Mouse (Mus musculus) midbrain, embryonic 13.5 days (tissue): ENCODE measurements around the gene Tbl1x. TPM values are rescaled to one million over a fixed set of nuclear protein-coding genes. Genes with fewer than 3 reads are reported as not detected.

Source experiments
- ATAC-seq: fragments of 200-750 bp; cut with Nextera tagmentation; 2 replicates; pipeline ENCODE4 v1.8.0; 2017; ENCODE audit warnings: mild to moderate bottlenecking, moderate TSS enrichment, moderate library complexity
- H3K27ac ChIP-seq: fragments of 300-500 bp; sonication (generic); 2 replicates; pipeline ENCODE4 v1.5.1; 2015; ENCODE audit warnings: inconsistent platforms, mild to moderate bottlenecking, moderate library complexity
- H3K27me3 ChIP-seq: fragments of 300-500 bp; sonication (generic); 2 replicates; pipeline ENCODE4 v1.6.1; 2015; ENCODE audit warnings: mild to moderate bottlenecking, inconsistent platforms
- H3K36me3 ChIP-seq: fragments of 300-500 bp; sonication (generic); 2 replicates; pipeline ENCODE4 v1.6.1; 2015; ENCODE audit warnings: mild to moderate bottlenecking, inconsistent platforms
- H3K4me1 ChIP-seq: fragments of 300-500 bp; sonication (generic); replicated peaks from 2 replicates; pipeline ENCODE4 v1.6.1; 2015; ENCODE audit warnings: inconsistent platforms
- H3K4me2 ChIP-seq: fragments of 300-500 bp; sonication (generic); replicated peaks from 2 replicates; pipeline ENCODE4 v1.6.1; 2015; ENCODE audit warnings: moderate library complexity, mild to moderate bottlenecking, inconsistent platforms
- H3K4me3 ChIP-seq: fragments of 300-500 bp; sonication (generic); replicated peaks from 2 replicates; pipeline ENCODE4 v1.5.1; 2015; ENCODE audit warnings: mild to moderate bottlenecking, inconsistent platforms
- H3K9ac ChIP-seq: fragments of 300-500 bp; sonication (generic); replicated peaks from 2 replicates; pipeline ENCODE4 v1.6.1; 2015; ENCODE audit warnings: mild to moderate bottlenecking, inconsistent platforms
- H3K9me3 ChIP-seq: fragments of 300-500 bp; sonication (generic); 2 replicates; pipeline ENCODE4 v1.6.1; 2016; ENCODE audit warnings: mild to moderate bottlenecking, inconsistent platforms
- WGBS: fragments of 180-500 bp; shearing (Covaris S2); methylation state at CpG from one replicate; pipeline ENCODE4 v1.1.7; 2015; 5-methylcytosine and 5-hydroxymethylcytosine counted together
- polyA plus RNA-seq: library from polyadenylated mRNA; unstranded; fragments of >200 nt; fragmentation: Nextera tagmentation; extraction: Ambion mirVana; gene quantifications from 2 replicates; pipeline ENCODE4 v1.2.1, GENCODE M21; 2015

Tbl1x gene
- polyA plus RNA-seq, 1 experiment from 2014 or later = 46.9 TPM

- WGBS = 74% methylated on average over 4 of the region's 4 CpGs
- H3K4me1 ChIP-seq = no peaks in the 10 kb centered on the region
These were observed 69.2 kb downstream of the Tbl1x start for GRCm38 (mm10) chrX:77579964-77580363.

DNA sequence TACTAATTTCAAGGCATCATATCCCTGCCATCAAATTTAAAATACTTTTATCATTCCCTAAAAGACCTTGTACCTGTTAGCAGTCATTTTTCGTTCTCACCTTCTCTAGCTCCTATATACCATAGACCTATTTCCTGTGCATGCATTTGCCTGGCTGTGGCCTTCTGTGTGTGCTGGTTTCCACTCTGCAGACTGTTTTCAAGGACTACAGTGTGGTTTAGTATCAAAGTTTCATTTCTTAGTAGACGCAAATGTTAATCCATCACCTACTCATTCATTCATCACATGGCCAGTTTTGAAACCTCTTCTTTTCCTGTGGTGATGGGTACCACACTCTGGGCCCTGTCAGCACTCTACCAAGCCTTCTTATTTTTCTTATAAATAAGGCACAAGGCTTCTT lies 75.2 kb downstream of the Tbl1x start:
- H3K9me3 ChIP-seq = no peaks in the 10 kb centered on the region
- no peak overlapping the region for H3K4me2 ChIP-seq
- 94% methylated on average over 2 of the region's 2 CpGs for WGBS
- H3K36me3 ChIP-seq = no peaks in the 10 kb centered on the region
- H3K9ac ChIP-seq = no peak overlapping the region
- no peak overlapping the region for H3K27ac ChIP-seq
- H3K4me3 ChIP-seq = no peak overlapping the region
- H3K4me1 ChIP-seq = no peaks in the 10 kb centered on the region
- no peak for ATAC-seq
- no peaks in the 10 kb centered on the region for H3K27me3 ChIP-seq

More at GRCm38 (mm10) chrX:77579964-77580363, 69.2 kb downstream of the Tbl1x start:
- Histone ChIP-seq H3K9me3 (no peaks in the 10 kb centered on the region), H3K27me3 (no peaks in the 10 kb centered on the region), H3K27ac (no peak overlapping the region), H3K9ac (no peak overlapping the region), H3K4me2 (no peak overlapping the region), H3K4me3 (no peak overlapping the region), H3K36me3 (no peaks in the 10 kb centered on the region)
- ATAC-seq = no peak

DNA sequence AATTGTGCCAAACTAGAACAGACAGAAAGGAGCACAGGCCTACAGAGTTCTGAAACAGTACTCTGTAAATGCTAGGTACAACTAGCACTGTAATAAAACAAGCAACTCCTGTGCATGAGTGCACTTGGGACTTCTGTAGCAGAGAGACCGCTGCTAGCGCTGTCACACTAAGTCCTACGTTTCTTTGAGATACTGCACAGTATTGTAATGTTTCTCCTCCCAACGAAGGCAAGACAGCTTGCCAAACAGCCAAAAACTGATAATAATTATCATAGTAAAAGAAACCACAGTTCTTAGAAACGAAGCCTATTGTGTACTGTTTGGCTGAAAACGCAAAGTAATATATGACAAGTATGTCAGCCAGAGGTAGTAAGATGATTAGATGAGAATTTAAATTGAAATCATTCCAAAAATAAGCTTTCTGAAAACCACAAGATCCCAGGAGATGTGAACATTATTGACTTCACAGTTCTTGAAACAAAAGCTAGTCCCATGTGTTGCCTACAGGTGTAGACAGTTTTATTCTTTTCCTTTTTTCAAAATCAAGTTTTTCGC lies 83.9 kb downstream of the Tbl1x start:
- no peak overlapping the region for H3K27ac ChIP-seq
- no peak overlapping the region for H3K4me2 ChIP-seq
- no peak for ATAC-seq
- H3K36me3 ChIP-seq = no peaks in the 10 kb centered on the region
- WGBS = 78% methylated on average over 7 of the region's 7 CpGs
- no peaks in the 10 kb centered on the region for H3K9me3 ChIP-seq
- no peak overlapping the region for H3K9ac ChIP-seq
- H3K27me3 ChIP-seq = no peaks in the 10 kb centered on the region
- no peaks in the 10 kb centered on the region for H3K4me1 ChIP-seq
- no peak overlapping the region for H3K4me3 ChIP-seq

DNA sequence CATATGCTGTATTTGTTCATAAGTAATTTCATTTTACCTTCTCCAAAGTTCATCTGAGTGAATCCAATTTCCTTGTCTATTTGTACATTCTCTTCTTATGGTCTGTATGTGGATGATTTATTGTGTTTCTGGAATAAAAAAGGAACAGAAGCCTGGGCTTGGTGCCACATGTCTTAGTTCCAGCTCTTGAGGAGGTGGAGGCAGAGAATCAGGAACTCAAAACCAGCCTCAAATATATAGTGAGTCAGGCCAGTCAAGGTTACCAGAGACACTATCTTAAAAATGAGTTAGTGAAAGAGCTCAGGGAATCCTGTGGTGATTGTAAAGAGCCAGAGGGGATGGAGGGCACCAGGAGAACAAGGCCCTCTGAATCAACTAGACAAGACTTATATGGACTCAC lies 86.9 kb downstream of the Tbl1x start:
- no peaks in the 10 kb centered on the region for H3K9me3 ChIP-seq

DNA sequence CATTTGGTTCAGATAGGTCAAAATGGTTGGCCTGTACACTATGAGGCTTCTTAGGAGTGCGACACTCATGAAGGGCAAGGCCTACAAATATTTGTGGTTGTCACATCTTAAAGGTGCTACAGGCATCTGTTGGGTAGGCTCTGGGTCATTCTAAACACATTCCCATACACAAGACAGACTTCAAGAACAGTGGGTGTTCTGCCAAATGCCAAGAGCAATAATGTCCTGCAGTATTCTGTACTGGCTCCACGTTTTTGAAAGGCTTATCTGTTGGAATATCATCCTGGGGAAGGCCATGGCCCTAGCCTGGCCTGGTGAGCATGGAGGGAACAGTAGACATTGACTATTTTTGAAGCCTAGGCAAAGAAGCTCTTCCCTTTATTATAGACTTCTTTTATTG lies 87.9 kb downstream of the Tbl1x start:
- no peaks in the 10 kb centered on the region for H3K9me3 ChIP-seq
- H3K4me3 ChIP-seq = no peak overlapping the region
- H3K36me3 ChIP-seq = no peaks in the 10 kb centered on the region
- H3K27me3 ChIP-seq = no peaks in the 10 kb centered on the region
- ATAC-seq = no peak
- H3K27ac ChIP-seq = no peak overlapping the region
- no peak overlapping the region for H3K9ac ChIP-seq
- no peak overlapping the region for H3K4me2 ChIP-seq
- WGBS = 81% methylated on average over 2 of the region's 2 CpGs
- no peaks in the 10 kb centered on the region for H3K4me1 ChIP-seq

More for the DNA sequence above, 86.9 kb downstream of the Tbl1x start:
- ATAC-seq = no peak
- Histone ChIP-seq H3K36me3 (no peaks in the 10 kb centered on the region), H3K4me2 (no peak overlapping the region), H3K27me3 (no peaks in the 10 kb centered on the region), H3K4me3 (no peak overlapping the region), H3K27ac (no peak overlapping the region), H3K9ac (no peak overlapping the region), H3K4me1 (no peaks in the 10 kb centered on the region)

GRCm38 (mm10) chrX:77603496-77604258 lies 92.9 kb downstream of the Tbl1x start:
- no peak overlapping the region for H3K4me2 ChIP-seq
- H3K4me3 ChIP-seq = no peak overlapping the region
- H3K9me3 ChIP-seq = no peaks in the 10 kb centered on the region
- H3K27me3 ChIP-seq = no peaks in the 10 kb centered on the region
- H3K27ac ChIP-seq = no peak overlapping the region
- H3K36me3 ChIP-seq = no peaks in the 10 kb centered on the region
- no peaks in the 10 kb centered on the region for H3K4me1 ChIP-seq
- no peak overlapping the region for H3K9ac ChIP-seq
- 83% methylated on average over 2 of the region's 2 CpGs for WGBS
- ATAC-seq = no peak

GRCm38 (mm10) chrX:77607488-77607887 lies 96.7 kb downstream of the Tbl1x start:
- Histone ChIP-seq H3K4me1 (0 out of 2 replicates have a peak, but pooled peaks cover 4% of the 10 kb centered on the region), H3K9ac (no peak overlapping the region), H3K27ac (no peak overlapping the region), H3K4me3 (no peak overlapping the region), H3K4me2 (no peak overlapping the region), H3K27me3 (no peaks in the 10 kb centered on the region), H3K9me3 (no peaks in the 10 kb centered on the region), H3K36me3 (no peaks in the 10 kb centered on the region)
- no peak for ATAC-seq
- 44% methylated on average over 1 of the region's 1 CpGs for WGBS

DNA sequence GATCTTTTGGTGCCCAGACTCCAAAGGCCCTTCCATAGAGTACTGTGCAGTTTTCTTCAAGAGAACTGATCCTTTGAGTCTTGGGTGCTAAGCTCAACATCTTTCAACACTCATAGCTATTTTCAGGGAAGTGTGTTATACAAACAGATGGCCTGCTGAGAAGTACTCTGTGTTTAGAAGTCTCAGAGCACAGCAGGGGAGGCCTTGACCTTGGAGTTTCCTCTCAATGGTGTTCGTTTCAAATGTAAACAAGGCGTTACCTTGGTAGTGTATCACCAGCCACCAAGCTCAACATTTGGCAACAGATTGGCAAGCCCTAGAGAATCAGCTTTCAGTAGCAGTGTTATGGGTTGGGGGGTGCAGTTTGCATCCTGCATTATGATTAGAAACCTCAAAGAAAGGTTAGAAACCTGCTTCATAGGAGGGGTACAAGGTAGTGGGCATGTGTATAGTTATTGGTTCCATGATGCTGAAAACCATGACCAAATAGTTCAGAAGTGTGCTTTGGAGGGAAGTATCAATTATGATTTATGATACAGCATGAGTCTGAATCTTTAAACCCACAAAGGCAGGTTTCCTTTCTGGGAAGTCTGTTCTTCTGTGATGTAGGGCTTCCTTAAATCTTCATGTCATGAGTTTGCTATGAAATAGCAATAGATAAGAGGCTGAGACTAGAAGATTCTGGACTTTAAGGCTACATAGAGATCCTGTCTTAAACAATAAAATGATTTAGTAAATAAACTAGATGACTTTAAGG lies 98.3 kb downstream of the Tbl1x start:
- no peak overlapping the region for H3K27ac ChIP-seq
- no peak overlapping the region for H3K4me3 ChIP-seq
- H3K27me3 ChIP-seq = no peaks in the 10 kb centered on the region
- ATAC-seq = no peak
- WGBS = 59% methylated on average over 2 of the region's 2 CpGs
- H3K4me1 ChIP-seq = 0 out of 2 replicates have a peak, but pooled peaks cover 4% of the 10 kb centered on the region
- H3K36me3 ChIP-seq = no peaks in the 10 kb centered on the region
- no peak overlapping the region for H3K9ac ChIP-seq
- no peak overlapping the region for H3K4me2 ChIP-seq
- no peaks in the 10 kb centered on the region for H3K9me3 ChIP-seq

GRCm38 (mm10) chrX:77611938-77612337 lies 101.1 kb downstream of the Tbl1x start:
- 0 out of 2 replicates have a peak, but pooled peaks cover 4% of the 10 kb centered on the region for H3K4me1 ChIP-seq
- no peak overlapping the region for H3K4me2 ChIP-seq
- no peak overlapping the region for H3K4me3 ChIP-seq
- 85% methylated on average over 3 of the region's 3 CpGs for WGBS
- H3K36me3 ChIP-seq = no peaks in the 10 kb centered on the region
- no peaks in the 10 kb centered on the region for H3K27me3 ChIP-seq
- ATAC-seq = no peak
- H3K9me3 ChIP-seq = no peaks in the 10 kb centered on the region
- no peak overlapping the region for H3K27ac ChIP-seq
- no peak overlapping the region for H3K9ac ChIP-seq

GRCm38 (mm10) chrX:77613041-77613440 lies 102.2 kb downstream of the Tbl1x start:
- H3K27me3 ChIP-seq = no peaks in the 10 kb centered on the region
- H3K36me3 ChIP-seq = no peaks in the 10 kb centered on the region
- no peak overlapping the region for H3K27ac ChIP-seq
- 0 out of 2 replicates have a peak, but pooled peaks cover 4% of the 10 kb centered on the region for H3K4me1 ChIP-seq
- H3K9ac ChIP-seq = no peak overlapping the region
- no peaks in the 10 kb centered on the region for H3K9me3 ChIP-seq
- ATAC-seq = no peak
- 97% methylated on average over 1 of the region's 1 CpGs for WGBS
- H3K4me3 ChIP-seq = no peak overlapping the region
- H3K4me2 ChIP-seq = no peak overlapping the region

DNA sequence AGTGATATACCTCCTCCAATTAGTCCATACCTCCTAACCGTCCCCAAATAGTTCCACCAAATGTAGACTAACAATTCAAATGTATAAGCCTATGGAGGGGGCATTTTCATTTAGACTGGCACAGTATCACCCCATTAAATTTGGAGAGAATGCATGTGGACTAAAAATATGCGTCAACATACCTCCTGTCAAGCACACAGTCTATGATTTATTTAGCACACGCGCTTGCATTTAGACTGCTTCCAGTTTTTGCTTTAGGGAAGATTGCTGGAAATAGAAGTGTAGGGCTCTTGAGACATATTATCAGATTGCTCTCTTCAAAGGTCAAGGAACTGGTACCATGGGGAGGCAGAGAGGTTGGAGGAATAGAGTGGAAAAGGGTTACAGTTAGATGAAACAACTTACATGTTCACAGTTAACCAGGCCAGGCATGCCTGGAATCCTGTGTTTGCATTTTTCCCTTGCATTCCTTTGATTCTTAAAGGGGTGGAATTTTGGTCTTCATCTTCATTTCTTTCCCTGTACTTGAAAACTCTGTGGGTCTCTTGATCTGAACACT lies 105.0 kb downstream of the Tbl1x start:
- no peaks in the 10 kb centered on the region for H3K9me3 ChIP-seq
- ATAC-seq = no peak
- H3K27ac ChIP-seq = no peak overlapping the region
- no peak overlapping the region for H3K9ac ChIP-seq
- no peaks in the 10 kb centered on the region for H3K4me1 ChIP-seq
- H3K4me3 ChIP-seq = no peak overlapping the region
- no peak overlapping the region for H3K4me2 ChIP-seq
- H3K36me3 ChIP-seq = no peaks in the 10 kb centered on the region
- H3K27me3 ChIP-seq = no peaks in the 10 kb centered on the region
- WGBS = 82% methylated on average over 4 of the region's 4 CpGs
